Mouse (Mus musculus) layer of hippocampus, adult 9-11 months (tissue): ENCODE measurements around the gene Ptbp3.

Experiments used
- DNase-seq: peaks from one replicate; pipeline ENCODE4 v3.0.0; 2022

Gene Ptbp3

GRCm38 (mm10) chr4:59426429-59426828 is 122.7 kb downstream of the Ptbp3 start:
- DNase-seq = no peak

DNA sequence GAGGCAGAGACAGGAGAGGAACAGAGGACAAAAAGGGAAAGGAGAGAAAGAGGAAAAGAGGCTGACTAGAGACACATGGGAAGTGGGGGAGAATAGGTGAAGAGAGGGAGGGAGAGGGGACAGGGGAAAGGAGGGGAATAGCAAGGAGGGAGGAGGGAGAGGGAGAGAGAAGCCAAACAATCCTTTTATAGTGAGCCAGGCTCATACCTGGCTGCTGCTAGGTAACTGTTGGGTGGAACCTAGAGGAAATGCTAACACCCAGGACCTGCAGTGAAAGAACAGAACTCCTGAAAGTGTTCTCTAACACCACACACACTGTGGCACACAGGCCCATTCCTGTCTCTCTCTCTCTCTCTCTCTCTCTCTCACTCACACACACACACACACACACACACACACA is 126.4 kb downstream of the Ptbp3 start:
- no peak for DNase-seq

DNA sequence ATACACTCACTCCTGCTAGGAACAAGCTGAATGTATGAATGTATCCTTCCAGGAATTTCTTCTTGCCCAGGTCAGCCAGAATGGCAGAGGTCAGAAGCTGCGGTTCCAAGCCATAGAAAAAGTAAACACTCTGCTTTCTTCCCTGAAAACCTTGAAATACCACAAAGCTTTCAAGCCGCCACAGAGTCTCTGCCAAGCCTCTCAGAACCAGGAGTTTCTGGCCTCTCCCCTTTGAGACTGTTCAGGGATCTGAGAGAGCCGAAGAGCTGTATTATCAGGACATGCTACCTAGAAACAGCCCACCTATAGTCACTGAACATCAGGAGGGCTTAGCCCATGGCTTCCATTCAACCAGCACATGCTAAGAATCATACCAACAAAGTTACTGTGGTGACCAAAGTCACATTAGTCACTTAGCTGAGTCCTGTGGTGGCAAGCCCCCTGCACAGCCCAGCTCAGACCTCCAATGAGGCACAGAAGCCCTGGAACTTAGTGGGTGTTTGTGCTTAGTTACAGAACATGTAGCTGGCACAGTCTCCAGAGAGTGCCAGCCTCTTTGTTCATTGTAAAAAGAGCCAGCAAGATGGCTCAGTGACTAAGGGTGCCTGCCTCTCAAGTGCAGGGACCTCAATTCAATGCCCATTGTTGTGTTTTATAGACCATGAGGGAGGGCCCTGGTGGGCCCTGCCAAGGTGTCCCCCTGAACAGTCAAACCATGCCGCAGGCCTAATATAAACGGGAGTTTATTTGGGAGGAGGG is 127.0 kb downstream of the Ptbp3 start:
- peak; percentile 38 for DNase-seq
